Mouse (Mus musculus) midbrain, embryonic 13.5 days (tissue): ENCODE measurements around the gene Adarb2. TPM values are rescaled to one million over a fixed set of nuclear protein-coding genes. Genes with fewer than 3 reads are reported as not detected.

Experiments used
- ATAC-seq: fragments of 200-750 bp; cut with Nextera tagmentation; 2 replicates; pipeline ENCODE4 v1.8.0; 2017; ENCODE audit warnings: mild to moderate bottlenecking, moderate TSS enrichment, moderate library complexity
- H3K27ac ChIP-seq: fragments of 300-500 bp; sonication (generic); 2 replicates; pipeline ENCODE4 v1.5.1; 2015; ENCODE audit warnings: inconsistent platforms, mild to moderate bottlenecking, moderate library complexity
- H3K27me3 ChIP-seq: fragments of 300-500 bp; sonication (generic); 2 replicates; pipeline ENCODE4 v1.6.1; 2015; ENCODE audit warnings: mild to moderate bottlenecking, inconsistent platforms
- H3K36me3 ChIP-seq: fragments of 300-500 bp; sonication (generic); 2 replicates; pipeline ENCODE4 v1.6.1; 2015; ENCODE audit warnings: mild to moderate bottlenecking, inconsistent platforms
- H3K4me1 ChIP-seq: fragments of 300-500 bp; sonication (generic); replicated peaks from 2 replicates; pipeline ENCODE4 v1.6.1; 2015; ENCODE audit warnings: inconsistent platforms
- H3K4me2 ChIP-seq: fragments of 300-500 bp; sonication (generic); replicated peaks from 2 replicates; pipeline ENCODE4 v1.6.1; 2015; ENCODE audit warnings: moderate library complexity, mild to moderate bottlenecking, inconsistent platforms
- H3K4me3 ChIP-seq: fragments of 300-500 bp; sonication (generic); replicated peaks from 2 replicates; pipeline ENCODE4 v1.5.1; 2015; ENCODE audit warnings: mild to moderate bottlenecking, inconsistent platforms
- H3K9ac ChIP-seq: fragments of 300-500 bp; sonication (generic); replicated peaks from 2 replicates; pipeline ENCODE4 v1.6.1; 2015; ENCODE audit warnings: mild to moderate bottlenecking, inconsistent platforms
- H3K9me3 ChIP-seq: fragments of 300-500 bp; sonication (generic); 2 replicates; pipeline ENCODE4 v1.6.1; 2016; ENCODE audit warnings: mild to moderate bottlenecking, inconsistent platforms
- WGBS: fragments of 180-500 bp; shearing (Covaris S2); methylation state at CpG from one replicate; pipeline ENCODE4 v1.1.7; 2015; 5-methylcytosine and 5-hydroxymethylcytosine counted together
- polyA plus RNA-seq: library from polyadenylated mRNA; unstranded; fragments of >200 nt; fragmentation: Nextera tagmentation; extraction: Ambion mirVana; gene quantifications from 2 replicates; pipeline ENCODE4 v1.2.1, GENCODE M21; 2015

The Adarb2 gene
- polyA plus RNA-seq, 1 experiment from 2014 or later: 26.9 TPM

DNA sequence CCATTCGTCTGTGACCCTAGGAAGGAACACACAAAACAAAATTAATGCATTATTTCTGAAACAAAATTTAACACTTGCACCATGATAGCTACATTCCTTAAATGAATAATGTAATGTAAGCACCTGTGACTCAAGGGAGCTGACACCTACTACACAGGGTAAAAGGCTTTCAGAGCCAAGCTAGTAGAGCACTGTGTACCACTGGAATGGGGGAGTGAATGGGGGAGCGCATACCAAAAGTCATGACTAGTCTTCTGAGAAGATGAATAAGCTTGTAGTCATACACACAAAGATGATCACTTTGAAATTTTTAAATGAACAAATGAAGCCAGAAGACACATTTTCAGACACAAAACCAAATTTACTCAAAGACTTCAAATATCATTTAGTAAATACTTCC lies 603.3 kb downstream of the Adarb2 start:
- Histone ChIP-seq H3K27ac (no peak overlapping the region), H3K4me3 (no peak overlapping the region), H3K9ac (no peak overlapping the region), H3K27me3 (no peaks in the 10 kb centered on the region), H3K9me3 (no peaks in the 10 kb centered on the region), H3K36me3 (peaks cover 17% of the 10 kb centered on the region), H3K4me2 (no peak overlapping the region), H3K4me1 (no peaks in the 10 kb centered on the region)
- WGBS: 93% methylated on average over 2 of the region's 2 CpGs
- ATAC-seq: no peak
